Mouse (Mus musculus) heart, embryonic 12.5 days (tissue): ENCODE results near the gene Arih2. TPM values are rescaled to one million over a fixed set of nuclear protein-coding genes. Genes with fewer than 3 reads are reported as not detected.

Experiments used
- ATAC-seq: fragments of 200-750 bp; cut with Nextera tagmentation; 2 replicates; pipeline ENCODE4 v1.8.0; 2017; ENCODE audit warnings: moderate TSS enrichment, moderate library complexity; ENCODE audit not compliant: insufficient number of reproducible peaks, low FRiP score
- H3K27ac ChIP-seq: fragments of 300-500 bp; sonication (generic); 2 replicates; pipeline ENCODE4 v1.5.1; 2016; ENCODE audit warnings: mild to moderate bottlenecking, moderate library complexity; ENCODE audit not compliant: poor library complexity, severe bottlenecking
- H3K27me3 ChIP-seq: fragments of 300-500 bp; sonication (generic); replicated peaks from 2 replicates; pipeline ENCODE4 v1.6.1; 2016; ENCODE audit warnings: mild to moderate bottlenecking, moderate library complexity
- H3K36me3 ChIP-seq: fragments of 300-500 bp; sonication (generic); 2 replicates; pipeline ENCODE4 v1.6.1; 2016; ENCODE audit warnings: mild to moderate bottlenecking, moderate library complexity
- H3K4me1 ChIP-seq: fragments of 300-500 bp; sonication (generic); replicated peaks from 2 replicates; pipeline ENCODE4 v1.6.1; 2016; ENCODE audit warnings: mild to moderate bottlenecking
- H3K4me2 ChIP-seq: fragments of 300-500 bp; sonication (generic); 2 replicates; pipeline ENCODE4 v1.6.1; 2016; ENCODE audit warnings: mild to moderate bottlenecking, moderate library complexity
- H3K4me3 ChIP-seq: fragments of 300-500 bp; sonication (generic); 2 replicates; pipeline ENCODE4 v1.5.1; 2016; ENCODE audit warnings: mild to moderate bottlenecking
- H3K9ac ChIP-seq: fragments of 300-500 bp; sonication (generic); 2 replicates; pipeline ENCODE4 v1.6.1; 2016; ENCODE audit warnings: mild to moderate bottlenecking, moderate library complexity
- H3K9me3 ChIP-seq: fragments of 300-500 bp; sonication (generic); replicated peaks from 2 replicates; pipeline ENCODE4 v1.6.1; 2016; ENCODE audit warnings: mild to moderate bottlenecking, moderate library complexity
- WGBS: fragments of 180-500 bp; shearing (Covaris S2); methylation state at CpG from one replicate; pipeline ENCODE4 v1.1.7; 2016; 5-methylcytosine and 5-hydroxymethylcytosine counted together
- polyA plus RNA-seq: library from polyadenylated mRNA; unstranded; fragments of >200 nt; fragmentation: Nextera tagmentation; extraction: Ambion mirVana; gene quantifications from 2 replicates; pipeline ENCODE4 v1.2.1, GENCODE M21; 2016

Gene Arih2
- polyA plus RNA-seq, 1 experiment from 2014 or later: 49.7 TPM

DNA sequence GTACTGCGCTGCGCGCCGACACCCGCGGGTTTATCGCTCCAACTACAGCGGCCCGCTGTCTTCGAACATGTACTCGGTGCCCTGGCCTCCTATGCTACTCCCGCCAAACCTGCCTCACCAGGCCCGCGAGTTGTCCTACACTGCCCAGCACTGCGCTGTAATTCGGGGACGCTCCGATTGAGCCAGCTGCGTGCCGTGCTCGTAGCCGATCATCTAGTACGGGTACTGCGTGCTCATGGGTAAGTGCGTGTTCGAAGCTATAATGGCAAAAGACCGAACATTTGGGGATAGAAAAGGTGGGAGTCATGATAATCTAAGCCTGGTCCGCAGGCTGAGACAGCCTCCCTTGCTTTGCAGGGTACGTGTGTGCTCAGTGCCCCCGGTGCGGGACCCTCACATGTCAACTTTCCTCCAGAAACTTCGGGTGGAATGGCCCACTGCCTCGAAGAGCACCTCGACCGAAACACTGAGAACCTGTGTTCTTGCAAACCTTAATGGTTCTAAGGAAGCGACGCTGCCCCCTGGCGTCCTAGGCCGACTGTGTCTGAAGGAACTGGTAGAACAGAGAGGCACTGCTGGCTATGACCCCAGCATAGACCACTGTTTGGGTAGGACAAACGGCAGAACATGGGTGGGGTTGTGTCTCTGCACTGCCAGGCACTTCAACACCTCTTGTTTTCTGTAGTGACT lies 78.8 kb downstream of the Arih2 start:
- Histone ChIP-seq H3K4me1 (peaks cover 46% of the 10 kb centered on the region), H3K36me3 (peaks cover 45% of the 10 kb centered on the region), H3K9me3 (no peaks in the 10 kb centered on the region), H3K27ac (peak overlapping the region; percentile 37; the same call in 1 of the 2 replicates), H3K27me3 (no peaks in the 10 kb centered on the region), H3K9ac (peak overlapping the region; percentile 88), H3K4me2 (peak overlapping the region; percentile 98), H3K4me3 (peak overlapping the region; percentile 78)
- 0 out of 2 replicates have a peak, but pooled peaks have one; percentile 3 for ATAC-seq
- WGBS: 1% methylated on average over 40 of the region's 40 CpGs

DNA sequence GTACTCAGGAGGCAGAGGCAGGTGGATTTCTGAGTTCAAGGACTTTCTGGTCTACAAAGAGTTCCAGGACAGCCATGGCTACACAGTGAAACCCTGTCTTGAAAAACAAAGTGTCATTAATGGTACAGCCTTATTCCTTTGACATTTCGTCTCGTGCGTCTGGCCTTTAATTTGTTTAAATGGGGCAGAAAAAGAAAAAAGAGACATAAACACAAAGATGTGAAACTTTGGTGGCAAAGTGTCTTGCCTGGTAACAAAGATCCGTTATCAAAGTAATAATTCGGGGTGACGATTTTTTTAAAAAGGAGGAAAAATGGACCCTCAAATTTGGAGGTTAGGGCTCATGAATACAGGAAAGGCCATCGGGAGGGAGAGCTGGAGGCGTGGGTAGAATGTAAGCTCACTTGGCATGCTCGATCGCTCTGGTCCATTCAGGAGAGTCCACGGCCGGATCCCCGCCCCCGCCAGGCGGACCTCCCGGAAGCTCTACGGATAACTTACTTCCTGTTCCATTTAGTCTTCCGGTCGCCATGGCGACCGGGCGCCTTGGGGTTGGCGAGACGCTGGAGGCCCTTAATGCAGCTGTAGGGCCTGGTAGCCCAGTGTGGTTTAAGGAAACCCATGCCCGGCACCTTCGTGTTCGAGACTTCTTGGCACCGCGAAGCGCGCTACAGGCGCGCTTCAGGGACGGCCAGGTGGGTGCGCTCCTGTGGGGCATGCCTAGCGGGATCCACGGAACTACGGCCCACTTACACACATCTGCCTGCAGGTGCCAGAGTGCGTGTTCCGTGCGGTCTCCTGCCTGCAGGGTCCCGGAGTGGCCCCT lies 79.6 kb downstream of the Arih2 start, which contains the start of gene Dalrd3:
Gene Dalrd3, plus strand, starts transcription at position 506 of the 826 bp plus-strand sequence.
- Histone ChIP-seq H3K27me3 (no peaks in the 10 kb centered on the region), H3K9ac (peak within 1 kb of the TSS; percentile 88), H3K9me3 (no peaks in the 10 kb centered on the region), H3K4me3 (peak within 1 kb of the TSS; percentile 78), H3K27ac (peak within 1 kb of the TSS; percentile 37; the same call in 1 of the 2 replicates), H3K4me1 (peaks cover 44% of the 10 kb centered on the region), H3K4me2 (peak within 1 kb of the TSS; percentile 98), H3K36me3 (peaks cover 45% of the 10 kb centered on the region)
- 7% methylated on average over 42 of the region's 42 CpGs for WGBS
- ATAC-seq: peak; percentile 67

DNA sequence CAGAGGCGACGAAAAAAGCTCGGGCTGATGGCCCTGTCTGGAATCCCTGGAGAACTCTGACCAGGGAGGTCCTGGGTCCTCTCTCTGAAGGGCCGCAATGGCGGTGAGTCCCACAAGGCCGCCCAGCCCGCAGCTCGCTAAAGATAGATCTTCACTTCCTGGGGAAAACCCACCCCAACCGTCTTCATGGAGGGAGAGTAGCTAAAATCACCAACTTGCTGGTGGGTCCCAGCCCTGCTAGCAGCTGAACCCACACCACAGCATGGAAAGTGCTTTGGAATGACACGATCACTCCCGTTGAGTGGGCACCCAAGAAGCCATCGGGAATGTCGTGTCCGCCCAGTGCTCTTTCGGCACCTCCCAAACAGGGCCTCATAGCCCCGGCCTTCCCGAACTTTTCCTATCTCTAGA lies 80.7 kb downstream of the Arih2 start:
- H3K4me1 ChIP-seq: peaks cover 35% of the 10 kb centered on the region
- WGBS: 63% methylated on average over 17 of the region's 17 CpGs
- H3K36me3 ChIP-seq: peaks cover 51% of the 10 kb centered on the region
- H3K27me3 ChIP-seq: no peaks in the 10 kb centered on the region
- no peak for ATAC-seq
- peak overlapping the region; percentile 97 for H3K4me2 ChIP-seq
- H3K9me3 ChIP-seq: no peaks in the 10 kb centered on the region
- peak overlapping the region; percentile 82 for H3K9ac ChIP-seq
- H3K27ac ChIP-seq: no peak overlapping the region
- H3K4me3 ChIP-seq: peak overlapping the region; percentile 69

DNA sequence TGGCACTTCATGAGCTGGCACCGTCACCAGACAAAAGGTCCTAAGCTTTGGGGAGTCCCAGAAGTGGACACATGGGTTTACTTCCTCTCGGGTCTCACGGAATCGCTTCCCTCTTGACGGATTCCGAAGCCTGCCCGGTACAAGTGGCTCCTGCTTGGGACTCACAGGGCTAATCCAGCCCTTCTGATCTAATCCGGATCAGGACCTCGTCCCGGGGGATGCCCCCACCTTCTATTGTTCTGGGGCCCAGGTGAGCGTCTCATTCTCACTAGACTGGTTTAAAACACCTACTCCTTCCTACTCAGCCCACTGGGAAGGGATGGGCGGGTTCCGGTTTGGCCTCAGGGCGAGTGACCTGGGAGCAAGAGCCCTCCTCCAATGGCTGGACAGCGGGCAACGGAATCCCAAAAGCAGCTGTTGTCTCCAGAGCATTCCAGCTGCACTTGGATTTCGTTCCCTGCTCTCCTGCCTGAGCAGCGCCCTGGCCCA lies 81.2 kb downstream of the Arih2 start:
- no peak for ATAC-seq
- Histone ChIP-seq H3K27me3 (no peaks in the 10 kb centered on the region), H3K4me2 (peak overlapping the region; percentile 97), H3K4me1 (peaks cover 33% of the 10 kb centered on the region), H3K27ac (peak overlapping the region; percentile 94), H3K9ac (peak overlapping the region; percentile 82), H3K36me3 (peaks cover 51% of the 10 kb centered on the region), H3K4me3 (peak overlapping the region; percentile 69), H3K9me3 (no peaks in the 10 kb centered on the region)
- whole genome bisulfite sequencing: 9% methylated on average over 18 of the region's 18 CpGs

DNA sequence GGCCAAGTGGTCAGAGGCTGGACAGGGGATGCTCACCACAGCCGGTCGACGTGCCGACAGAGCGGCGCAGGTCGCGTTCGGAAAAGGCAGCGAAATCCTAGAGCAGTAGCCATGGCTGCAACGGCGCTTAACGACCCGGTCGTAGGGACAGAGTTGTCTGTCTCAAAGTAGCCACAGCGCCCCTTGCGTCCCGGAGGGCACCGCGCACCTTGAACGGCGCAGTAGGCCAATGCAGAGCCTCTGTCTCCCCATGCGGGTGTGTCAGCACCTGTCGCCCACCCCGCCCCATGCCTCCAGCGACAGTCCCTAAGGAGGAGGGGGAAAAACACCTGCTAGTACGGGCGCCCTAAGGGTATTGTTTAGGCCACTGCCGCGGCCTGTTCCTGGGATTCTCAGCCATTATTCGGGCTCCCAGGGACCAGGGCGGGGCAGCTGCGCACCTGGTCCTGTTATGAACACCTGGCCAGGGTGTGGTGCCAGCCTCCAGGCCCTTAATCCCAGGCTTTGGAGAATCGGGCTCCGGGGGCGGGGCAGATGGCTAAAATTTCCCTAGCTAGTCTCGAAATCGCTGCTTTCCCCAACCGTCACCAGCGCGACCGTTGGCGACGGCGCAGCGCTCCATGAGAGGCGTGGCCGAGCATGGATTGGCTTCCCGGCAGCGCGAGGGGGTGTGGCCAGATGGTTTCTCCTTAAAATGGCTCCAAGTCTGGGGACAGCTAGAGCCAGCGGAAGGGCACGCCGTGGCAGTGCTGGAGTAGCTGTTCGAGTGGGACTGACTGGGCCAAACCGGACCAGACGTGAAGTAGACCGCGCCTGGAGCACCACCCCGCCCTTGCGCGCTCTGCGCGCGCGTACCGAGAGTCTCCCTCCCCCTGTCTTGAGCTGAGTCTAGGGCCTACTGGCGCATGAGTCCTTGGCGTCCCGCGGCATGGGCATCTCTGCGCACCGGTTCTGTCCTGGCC lies 82.1 kb downstream of the Arih2 start, which contains the start of gene Ndufaf3:
Gene Ndufaf3, minus strand, starts transcription at position 620 of the 962 bp plus-strand sequence.
- no peaks in the 10 kb centered on the region for H3K9me3 ChIP-seq
- peak within 1 kb of the TSS; percentile 69 for H3K4me3 ChIP-seq
- H3K36me3 ChIP-seq: peaks cover 51% of the 10 kb centered on the region
- peak within 1 kb of the TSS; percentile 94 for H3K27ac ChIP-seq
- peaks cover 33% of the 10 kb centered on the region for H3K4me1 ChIP-seq
- peak; percentile 85 for ATAC-seq
- H3K27me3 ChIP-seq: no peaks in the 10 kb centered on the region
- under 1% methylated on average over 73 of the region's 73 CpGs for WGBS
- peak within 1 kb of the TSS; percentile 82 for H3K9ac ChIP-seq
- H3K4me2 ChIP-seq: peak within 1 kb of the TSS; percentile 97

DNA sequence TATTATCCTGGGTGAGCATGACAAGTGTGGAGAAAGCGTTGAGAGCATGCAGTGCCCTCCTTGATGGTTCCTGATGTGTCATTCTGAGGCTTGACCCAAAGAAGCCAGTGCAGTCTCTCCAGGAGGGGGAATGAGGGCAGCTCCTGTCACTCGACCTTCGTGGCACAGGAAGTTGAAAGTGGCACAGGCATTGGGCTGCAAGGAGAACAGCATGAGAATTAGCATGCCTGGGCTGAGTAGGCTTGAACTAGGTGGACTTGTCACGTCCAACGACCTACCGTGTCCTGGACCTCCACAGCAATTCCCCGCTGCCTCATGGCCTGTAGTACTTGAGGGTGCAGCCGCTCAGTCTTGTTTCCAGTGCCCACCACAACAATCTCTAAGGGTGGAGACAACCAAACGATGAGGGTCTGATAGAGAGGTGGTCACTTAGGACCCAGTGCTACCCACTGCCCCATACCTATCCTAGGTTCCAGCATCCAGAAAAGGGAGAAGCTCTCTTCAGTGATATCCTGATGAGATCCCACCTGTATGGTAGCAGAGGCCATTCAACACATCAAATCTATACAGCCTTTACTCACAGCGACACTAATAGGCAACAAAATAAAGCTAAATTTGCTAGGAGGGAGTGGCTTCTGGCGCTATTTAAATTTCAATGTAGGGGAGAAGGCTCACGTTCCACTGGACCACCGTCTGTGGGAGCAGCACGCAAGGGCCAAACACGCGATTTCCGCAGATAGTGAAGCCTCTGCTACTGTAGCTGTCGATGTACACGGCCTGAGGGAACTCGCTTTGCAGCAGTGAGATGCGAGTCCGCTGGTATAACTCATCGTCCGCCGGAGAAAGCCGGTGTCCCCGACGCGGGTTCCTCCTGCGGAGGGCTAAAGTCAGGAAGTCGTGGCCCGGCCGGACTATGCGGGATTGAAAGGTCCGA lies 83.0 kb downstream of the Arih2 start:
- Histone ChIP-seq H3K36me3 (peaks cover 51% of the 10 kb centered on the region), H3K4me3 (peak overlapping the region; percentile 69), H3K27ac (peak overlapping the region; percentile 94), H3K27me3 (no peaks in the 10 kb centered on the region), H3K4me1 (peaks cover 42% of the 10 kb centered on the region), H3K9me3 (no peaks in the 10 kb centered on the region), H3K9ac (peak overlapping the region; percentile 82), H3K4me2 (peak overlapping the region; percentile 97)
- WGBS: 10% methylated on average over 35 of the region's 35 CpGs
- ATAC-seq: no peak

DNA sequence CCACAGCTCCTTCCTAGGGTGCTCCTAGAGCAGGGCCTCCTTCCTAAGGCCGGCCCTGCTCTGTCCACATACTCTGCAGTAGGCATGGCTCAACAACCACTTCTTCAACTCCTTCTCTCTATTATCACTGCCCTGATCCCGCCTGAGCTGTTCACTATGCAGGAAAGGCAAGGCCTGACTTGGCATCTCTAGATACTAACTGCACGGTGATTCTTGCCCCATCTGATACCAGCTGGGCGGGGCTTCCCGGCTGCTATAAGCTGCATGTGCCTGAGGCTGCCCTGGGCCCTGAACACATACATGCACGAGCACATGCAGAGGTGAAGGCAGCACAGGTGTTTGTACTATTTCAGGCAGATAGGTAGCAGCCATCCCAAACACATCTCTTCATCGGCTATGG lies 85.1 kb downstream of the Arih2 start:
- Histone ChIP-seq H3K9me3 (no peaks in the 10 kb centered on the region), H3K36me3 (peaks cover 54% of the 10 kb centered on the region), H3K9ac (no peak overlapping the region), H3K4me1 (peaks cover 32% of the 10 kb centered on the region), H3K27ac (no peak overlapping the region), H3K27me3 (no peaks in the 10 kb centered on the region), H3K4me3 (no peak overlapping the region), H3K4me2 (no peak overlapping the region)
- WGBS: 79% methylated on average over 7 of the region's 7 CpGs
- ATAC-seq: no peak

DNA sequence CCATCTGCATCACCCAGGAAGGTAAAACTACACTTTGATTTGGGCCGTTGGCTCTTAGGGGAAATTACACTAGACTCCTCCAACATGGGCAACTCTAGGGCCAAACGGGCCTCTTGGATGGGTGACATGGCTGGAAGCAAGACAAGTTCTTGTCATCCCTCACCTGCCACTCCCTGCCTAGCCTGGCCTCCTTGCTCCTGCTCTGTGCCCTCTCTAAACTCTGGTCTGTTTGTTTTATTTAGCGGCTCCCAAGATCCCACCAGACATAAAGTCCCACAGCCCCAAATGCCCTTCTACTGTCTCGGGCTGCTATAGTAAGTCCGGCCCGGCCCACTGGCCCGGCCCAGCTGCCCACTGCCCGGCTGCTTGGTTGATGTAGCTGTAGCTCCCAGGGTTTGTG lies 85.5 kb downstream of the Arih2 start:
- ATAC-seq: no peak
- 88% methylated on average over 8 of the region's 8 CpGs for WGBS
- Histone ChIP-seq H3K27ac (no peak overlapping the region), H3K4me3 (no peak overlapping the region), H3K4me2 (no peak overlapping the region), H3K27me3 (no peaks in the 10 kb centered on the region), H3K9ac (no peak overlapping the region), H3K4me1 (peaks cover 27% of the 10 kb centered on the region), H3K36me3 (peaks cover 59% of the 10 kb centered on the region), H3K9me3 (no peaks in the 10 kb centered on the region)

DNA sequence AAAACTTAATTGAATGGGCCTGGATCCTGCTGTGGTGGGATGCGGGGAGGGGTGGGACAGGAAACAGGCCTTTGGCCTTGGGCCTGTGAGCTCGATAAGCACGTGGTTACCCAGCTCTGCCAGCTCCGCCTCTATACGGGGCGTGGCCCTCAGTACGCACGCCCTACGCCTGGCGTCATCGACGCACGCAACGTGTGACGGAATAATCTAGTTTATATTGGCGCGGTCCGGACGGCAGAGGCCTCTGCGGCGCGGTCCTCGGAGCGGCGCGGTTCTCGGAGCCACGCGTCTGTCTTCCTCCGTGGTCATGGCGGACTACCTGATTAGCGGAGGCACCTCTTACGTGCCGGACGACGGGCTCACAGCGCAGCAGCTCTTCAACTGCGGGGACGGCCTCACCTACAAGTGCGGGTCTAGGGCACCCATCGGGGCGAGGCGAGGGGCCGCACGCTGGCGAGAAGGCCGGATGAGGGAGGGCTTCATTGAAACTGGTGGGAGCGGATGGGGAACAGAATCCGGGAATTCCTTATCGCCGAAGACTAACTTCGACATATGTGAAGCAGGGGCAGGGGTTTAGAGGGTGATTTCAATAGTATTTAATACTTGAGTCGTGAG lies 88.9 kb downstream of the Arih2 start, which contains the start of gene Impdh2:
Gene Impdh2, plus strand, starts transcription at position 60 of the 615 bp plus-strand sequence.
- peaks cover 83% of the 10 kb centered on the region for H3K36me3 ChIP-seq
- H3K9ac ChIP-seq: peak within 1 kb of the TSS; percentile 86
- peak within 1 kb of the TSS; percentile 64 for H3K4me3 ChIP-seq
- peaks cover 10% of the 10 kb centered on the region for H3K4me1 ChIP-seq
- ATAC-seq: peak; percentile 99
- H3K4me2 ChIP-seq: peak within 1 kb of the TSS; percentile 92
- H3K27me3 ChIP-seq: no peaks in the 10 kb centered on the region
- peak within 1 kb of the TSS; percentile 68 for H3K27ac ChIP-seq
- H3K9me3 ChIP-seq: no peaks in the 10 kb centered on the region
- WGBS: under 1% methylated on average over 53 of the region's 53 CpGs
